In genomic region chr11:101301299-101302003, GRCm38 (mm10) we compare ENCODE assay signal across 8 mouse cellular contexts. TPM values are rescaled to one million over a fixed set of nuclear protein-coding genes. Genes with fewer than 3 reads are reported as not detected.
DNase-seq lines count a peak whose midpoint lies in the region; ATAC-seq and TF ChIP-seq lines count a peak whose summit lies in the region.

No protein-coding gene starts in this region.

- ATAC-seq in heart, embryonic 11.5 days (replicated peaks; ENCODE audit: insufficient number of reproducible peaks, low FRiP score, low TSS enrichment): peak; percentile 35; the same call in 1 of the 2 replicates
- ATAC-seq in granulocyte monocyte progenitor cell, adult 5-6 weeks (replicated peaks; ENCODE audit: poor library complexity, severe bottlenecking): peak; percentile 25
- peak; percentile 54 for ATAC-seq in megakaryocyte-erythroid progenitor cell, adult 5-6 weeks (replicated peaks; ENCODE audit: low FRiP score, low TSS enrichment, poor library complexity, severe bottlenecking)
- ATAC-seq in megakaryocyte progenitor cell, adult 5-6 weeks (replicated peaks; ENCODE audit: poor library complexity): no peak; the same call in 1 of the 2 replicates

- no peak for TF ChIP-seq EP300 in ES-Bruce4 (IDR thresholded peaks at IDR 0.05; ENCODE audit: insufficient read depth, low read depth, low read length)

- intact Hi-C loops in heart, postnatal 36 days (cut with DNase I): loop anchor here (1.0 to 5.0 kb wide), 3 partner anchors 48 to 204 kb away; partner anchors contain the start of genes Psmc3ip and Vps25

- peaks cover 6% of the 10 kb centered on the region for H3K36me3 ChIP-seq in heart, embryonic 11.5 days (ENCODE audit: control insufficient read depth, insufficient read depth, low read length)
- H3K36me3 ChIP-seq in ES-Bruce4 (ENCODE audit: control insufficient read depth, insufficient read depth, low read length, poor library complexity, severe bottlenecking): peaks cover 12% of the 10 kb centered on the region; the same call in 1 of the 2 replicates

- TF ChIP-seq POLR2A in ES-Bruce4 (IDR thresholded peaks at IDR 0.05; ENCODE audit: insufficient read depth, low read length): no peak

- WGBS in heart, embryonic 11.5 days (ENCODE audit: insufficient replicate concordance): 11% methylated on average over 26 of the region's 26 CpGs

- no peaks in the 10 kb centered on the region for H3K9me3 ChIP-seq in heart, embryonic 11.5 days (replicated peaks; ENCODE audit: control insufficient read depth, low read length)
- H3K9me3 ChIP-seq in ES-Bruce4 (replicated peaks; ENCODE audit: control insufficient read depth, insufficient read depth, low read length, poor library complexity, severe bottlenecking): no peaks in the 10 kb centered on the region

- H3K27ac ChIP-seq in heart, embryonic 11.5 days (ENCODE audit: low read depth, low read length): peak overlapping the region; percentile 35; the same call in 1 of the 2 replicates
- no peak overlapping the region for H3K27ac ChIP-seq in ES-Bruce4 (ENCODE audit: insufficient read depth, low read length)

- peaks cover 13% of the 10 kb centered on the region for H3K4me1 ChIP-seq in heart, embryonic 11.5 days (ENCODE audit: control insufficient read depth, insufficient read depth, low read length)
- H3K4me1 ChIP-seq in ES-Bruce4 (ENCODE audit: control insufficient read depth, insufficient read depth, low read length): peaks cover 1% of the 10 kb centered on the region

- TF ChIP-seq CTCF in ES-Bruce4 (IDR thresholded peaks at IDR 0.05; ENCODE audit: low read depth, low read length): no peak

- DNase-seq in heart, postnatal 36 days: no peak
- DNase-seq in adrenal gland, postnatal 25 days: no peak
- DNase-seq in Muller cell, postnatal 12 days (ENCODE audit: inconsistent ontology term): no peak

- peak overlapping the region; percentile 96 for H3K4me3 ChIP-seq in heart, embryonic 11.5 days (ENCODE audit: low read depth, low read length)
- H3K4me3 ChIP-seq in ES-Bruce4 (ENCODE audit: low read depth, low read length): peak overlapping the region; percentile 79

- H3K27me3 ChIP-seq in heart, embryonic 11.5 days (ENCODE audit: control insufficient read depth, insufficient read depth, low read length): no peaks in the 10 kb centered on the region
- H3K27me3 ChIP-seq in ES-Bruce4 (ENCODE audit: control insufficient read depth, insufficient read depth, low read length, poor library complexity, severe bottlenecking): no peaks in the 10 kb centered on the region

- H3K4me2 ChIP-seq in heart, embryonic 11.5 days: peak overlapping the region; percentile 99

- H3K9ac ChIP-seq in heart, embryonic 11.5 days (ENCODE audit: low read depth, low read length): peak overlapping the region; percentile 86
- peak overlapping the region; percentile 83 for H3K9ac ChIP-seq in ES-Bruce4 (ENCODE audit: low read depth, poor library complexity, severe bottlenecking)

RNA-seq across cellular contexts. Expression of gene Becn1, which starts 0.6 kb away (rescaled TPM):
- polyA plus RNA-seq in heart, embryonic 11.5 days (2014; fragmentation: Nextera tagmentation; extraction: Ambion mirVana): 138 and 154 TPM in 2 replicates
- total RNA-seq in heart, postnatal 36 days (2021): 10 to 100 TPM; 88.6 to 98.7 TPM
- polyA plus RNA-seq in ES-Bruce4 (2011; ENCODE audit: insufficient read depth, insufficient read length, low read depth, missing spikeins): 48.2 and 53.0 TPM in 2 replicates
- total RNA-seq in granulocyte monocyte progenitor cell, adult 5-6 weeks (2014; fragmentation: Nextera tagmentation): 58.4 and 81.1 TPM in 2 replicates
- total RNA-seq in granulocyte monocyte progenitor cell, adult 5-6 weeks (2017): 177 and 214 TPM in 2 replicates
- total RNA-seq in megakaryocyte-erythroid progenitor cell, adult 5-6 weeks (2014; fragmentation: Nextera tagmentation): 86.7 and 98.7 TPM in 2 replicates
- total RNA-seq in megakaryocyte-erythroid progenitor cell, adult 5-6 weeks (2017): 160 and 162 TPM in 2 replicates
- 117 and 159 TPM in 2 replicates for total RNA-seq in adrenal gland, postnatal 25 days (2021)
- 49.8 and 61.2 TPM in 2 replicates for total RNA-seq in megakaryocyte progenitor cell, adult 5-6 weeks (2015)
- total RNA-seq in megakaryocyte progenitor cell, adult 5-6 weeks (2017): 161 and 166 TPM in 2 replicates

RNA-seq across cellular contexts. Expression of gene Psme3, which starts 14.6 kb away (rescaled TPM):
- 104 and 105 TPM in 2 replicates for polyA plus RNA-seq in heart, embryonic 11.5 days (2014; fragmentation: Nextera tagmentation; extraction: Ambion mirVana)
- total RNA-seq in heart, postnatal 36 days (2021): 10 to 100 TPM; 73.9 to 85.2 TPM
- polyA plus RNA-seq in ES-Bruce4 (2011; ENCODE audit: insufficient read depth, insufficient read length, low read depth, missing spikeins): 161 and 168 TPM in 2 replicates
- 163 and 205 TPM in 2 replicates for total RNA-seq in granulocyte monocyte progenitor cell, adult 5-6 weeks (2014; fragmentation: Nextera tagmentation)
- 121 and 138 TPM in 2 replicates for total RNA-seq in granulocyte monocyte progenitor cell, adult 5-6 weeks (2017)
- total RNA-seq in megakaryocyte-erythroid progenitor cell, adult 5-6 weeks (2014; fragmentation: Nextera tagmentation): 239 and 277 TPM in 2 replicates
- 176 and 226 TPM in 2 replicates for total RNA-seq in megakaryocyte-erythroid progenitor cell, adult 5-6 weeks (2017)
- total RNA-seq in adrenal gland, postnatal 25 days (2021): 126 and 131 TPM in 2 replicates
- total RNA-seq in megakaryocyte progenitor cell, adult 5-6 weeks (2015): 208 and 220 TPM in 2 replicates
- total RNA-seq in megakaryocyte progenitor cell, adult 5-6 weeks (2017): 116 and 120 TPM in 2 replicates

RNA-seq across cellular contexts. Expression of gene Coa3, which starts 22.5 kb away (rescaled TPM):
- 183 and 189 TPM in 2 replicates for polyA plus RNA-seq in heart, embryonic 11.5 days (2014; fragmentation: Nextera tagmentation; extraction: Ambion mirVana)
- total RNA-seq in heart, postnatal 36 days (2021): 10 to 100 TPM; 90.1 to 92.7 TPM
- polyA plus RNA-seq in ES-Bruce4 (2011; ENCODE audit: insufficient read depth, insufficient read length, low read depth, missing spikeins): 44.8 and 53.0 TPM in 2 replicates
- total RNA-seq in granulocyte monocyte progenitor cell, adult 5-6 weeks (2014; fragmentation: Nextera tagmentation): 53.2 and 61.3 TPM in 2 replicates
- total RNA-seq in granulocyte monocyte progenitor cell, adult 5-6 weeks (2017): 32.3 and 35.5 TPM in 2 replicates
- 67.5 and 86.7 TPM in 2 replicates for total RNA-seq in megakaryocyte-erythroid progenitor cell, adult 5-6 weeks (2014; fragmentation: Nextera tagmentation)
- 28.4 and 40.6 TPM in 2 replicates for total RNA-seq in megakaryocyte-erythroid progenitor cell, adult 5-6 weeks (2017)
- total RNA-seq in adrenal gland, postnatal 25 days (2021): 67.9 and 74.9 TPM in 2 replicates
- total RNA-seq in megakaryocyte progenitor cell, adult 5-6 weeks (2015): 74.0 and 91.0 TPM in 2 replicates
- total RNA-seq in megakaryocyte progenitor cell, adult 5-6 weeks (2017): 43.7 and 47.8 TPM in 2 replicates

RNA-seq across cellular contexts. Expression of gene Cntd1, which starts 22.6 kb away (rescaled TPM):
- 1.1 TPM in 2 replicates for polyA plus RNA-seq in heart, embryonic 11.5 days (2014; fragmentation: Nextera tagmentation; extraction: Ambion mirVana)
- total RNA-seq in heart, postnatal 36 days (2021): under 1 TPM; 0.11 to 0.35 TPM
- polyA plus RNA-seq in ES-Bruce4 (2011; ENCODE audit: insufficient read depth, insufficient read length, low read depth, missing spikeins): 14.6 and 14.9 TPM in 2 replicates
- not detected in 2 replicates for total RNA-seq in granulocyte monocyte progenitor cell, adult 5-6 weeks (2014; fragmentation: Nextera tagmentation)
- 0.72 and 3.3 TPM in 2 replicates for total RNA-seq in granulocyte monocyte progenitor cell, adult 5-6 weeks (2017)
- 2.3 and 3.7 TPM in 2 replicates for total RNA-seq in megakaryocyte-erythroid progenitor cell, adult 5-6 weeks (2014; fragmentation: Nextera tagmentation)
- total RNA-seq in megakaryocyte-erythroid progenitor cell, adult 5-6 weeks (2017): 2.1 and 4.2 TPM in 2 replicates
- 0.67 and 0.73 TPM in 2 replicates for total RNA-seq in adrenal gland, postnatal 25 days (2021)
- total RNA-seq in megakaryocyte progenitor cell, adult 5-6 weeks (2015): 1.1 and 2.0 TPM in 2 replicates
- total RNA-seq in megakaryocyte progenitor cell, adult 5-6 weeks (2017): 1.2 and 1.3 TPM in 2 replicates

RNA-seq across cellular contexts. Expression of gene Aoc2, which starts 23.4 kb away (rescaled TPM):
- 0.90 and 1.4 TPM in 2 replicates for polyA plus RNA-seq in heart, embryonic 11.5 days (2014; fragmentation: Nextera tagmentation; extraction: Ambion mirVana)
- total RNA-seq in heart, postnatal 36 days (2021): 1 to 10 TPM; 1.8 to 2.2 TPM
- 3.5 and 5.8 TPM in 2 replicates for polyA plus RNA-seq in ES-Bruce4 (2011; ENCODE audit: insufficient read depth, insufficient read length, low read depth, missing spikeins)
- 2.8 and 3.7 TPM in 2 replicates for total RNA-seq in granulocyte monocyte progenitor cell, adult 5-6 weeks (2014; fragmentation: Nextera tagmentation)
- 1.8 and 2.0 TPM in 2 replicates for total RNA-seq in granulocyte monocyte progenitor cell, adult 5-6 weeks (2017)
- 7.6 and 11.5 TPM in 2 replicates for total RNA-seq in megakaryocyte-erythroid progenitor cell, adult 5-6 weeks (2014; fragmentation: Nextera tagmentation)
- total RNA-seq in megakaryocyte-erythroid progenitor cell, adult 5-6 weeks (2017): 1.9 and 2.9 TPM in 2 replicates
- total RNA-seq in adrenal gland, postnatal 25 days (2021): 4.6 and 6.5 TPM in 2 replicates
- 1.5 and 2.0 TPM in 2 replicates for total RNA-seq in megakaryocyte progenitor cell, adult 5-6 weeks (2015)
- 0.75 and 1.6 TPM in 2 replicates for total RNA-seq in megakaryocyte progenitor cell, adult 5-6 weeks (2017)
